Mouse (Mus musculus) common myeloid progenitor, adult 5-6 weeks (primary cell): ENCODE data around the gene Ric1. TPM values are rescaled to one million over a fixed set of nuclear protein-coding genes. Genes with fewer than 3 reads are reported as not detected.
"Not testable (repeated sequence)": the region's sequence is repeated elsewhere in the genome, so short reads cannot be mapped to it uniquely, and the experiment has no call there.

Experiments used
- ATAC-seq: replicated peaks from 2 replicates; pipeline ENCODE4 v1.8.0; 2016; ENCODE audit warnings: low read depth, mild to moderate bottlenecking, moderate TSS enrichment, inconsistent platforms; ENCODE audit not compliant: poor library complexity, severe bottlenecking
- total RNA-seq: library from RNA; stranded (forward); fragments of 200-1000, 187-1606 nt; gene quantifications from 2 replicates; pipeline ENCODE4 v1.2.3, GENCODE M21; 2017

Gene Ric1
- total RNA-seq, 1 experiment from 2014 or later = 26.9 TPM

DNA sequence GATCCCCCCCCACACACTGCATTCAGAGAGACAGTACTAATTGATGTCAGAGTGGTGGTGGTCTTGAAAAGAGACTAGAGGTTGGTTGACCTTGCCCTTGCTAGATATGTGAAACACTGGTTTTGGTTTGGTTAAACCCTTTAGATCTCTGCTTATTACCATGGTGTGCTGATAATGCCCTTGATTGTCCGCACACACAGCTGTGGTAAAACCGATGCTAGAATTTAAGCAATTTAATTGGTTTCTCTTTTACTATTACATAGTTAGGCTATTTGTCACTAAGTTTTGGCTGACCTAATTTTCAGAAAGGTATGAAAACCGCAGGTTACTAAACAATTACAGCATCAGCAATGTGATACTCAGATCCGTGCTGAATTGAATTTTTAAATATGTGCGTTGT is 1.6 kb downstream of the Ric1 start:
- ATAC-seq = no peak

DNA sequence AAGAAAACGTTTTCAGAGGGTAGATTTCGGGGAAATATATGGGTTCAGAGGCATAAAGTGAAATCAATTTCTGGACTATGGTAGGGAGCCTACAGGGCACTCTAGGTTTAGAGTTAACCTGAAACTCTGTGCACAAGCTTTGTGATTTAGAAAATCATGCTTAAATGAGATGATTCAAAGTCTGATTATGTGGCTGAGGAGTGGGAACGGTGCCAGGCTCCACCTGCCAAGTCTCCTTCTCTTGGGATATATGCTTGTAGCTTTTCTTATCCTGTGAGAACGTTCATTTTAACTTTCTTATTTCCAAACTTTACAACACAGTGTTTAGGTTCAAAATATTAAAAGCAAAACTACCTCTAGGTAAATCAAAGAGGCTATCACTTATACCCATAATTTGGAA is 2.5 kb downstream of the Ric1 start:
- ATAC-seq = no peak

DNA sequence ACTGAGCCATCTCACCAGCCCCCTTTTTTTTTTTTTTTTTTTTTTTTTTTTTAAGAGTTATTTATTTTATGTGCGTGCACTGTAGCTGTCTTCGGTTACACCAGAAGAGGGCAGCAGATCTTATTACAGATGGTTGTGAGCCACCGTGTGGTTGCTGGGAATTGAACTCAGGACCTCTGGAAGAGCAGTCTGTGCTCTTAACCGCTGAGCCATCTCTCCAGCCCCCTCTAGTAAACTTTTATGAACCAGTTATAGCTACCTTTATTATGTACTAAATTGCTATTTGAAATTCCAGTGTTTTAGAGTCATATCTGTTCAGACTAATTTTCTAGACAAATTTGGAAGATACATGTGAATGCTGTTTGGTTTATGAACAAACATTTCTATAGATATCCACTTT is 3.5 kb downstream of the Ric1 start:
- ATAC-seq = not testable (repeated sequence)

DNA sequence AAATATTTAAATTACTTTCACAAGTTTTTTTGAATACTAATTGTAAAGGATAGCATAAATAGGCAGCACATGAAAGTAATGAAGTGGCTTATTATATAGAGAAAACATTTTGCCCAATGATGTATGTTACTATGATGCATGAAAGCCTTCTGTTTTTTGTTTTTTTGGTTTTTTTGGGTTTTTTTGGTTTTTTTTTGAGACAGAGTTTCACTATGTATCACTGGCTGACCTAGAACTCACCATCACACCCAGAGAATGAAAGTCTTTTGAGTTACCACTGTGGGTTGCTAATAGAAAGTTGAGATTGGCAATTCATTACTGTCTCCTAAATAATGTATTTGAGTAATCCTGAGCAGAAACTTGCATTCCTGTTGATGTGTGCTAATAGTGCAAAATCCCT is 4.8 kb downstream of the Ric1 start:
- ATAC-seq = no peak

DNA sequence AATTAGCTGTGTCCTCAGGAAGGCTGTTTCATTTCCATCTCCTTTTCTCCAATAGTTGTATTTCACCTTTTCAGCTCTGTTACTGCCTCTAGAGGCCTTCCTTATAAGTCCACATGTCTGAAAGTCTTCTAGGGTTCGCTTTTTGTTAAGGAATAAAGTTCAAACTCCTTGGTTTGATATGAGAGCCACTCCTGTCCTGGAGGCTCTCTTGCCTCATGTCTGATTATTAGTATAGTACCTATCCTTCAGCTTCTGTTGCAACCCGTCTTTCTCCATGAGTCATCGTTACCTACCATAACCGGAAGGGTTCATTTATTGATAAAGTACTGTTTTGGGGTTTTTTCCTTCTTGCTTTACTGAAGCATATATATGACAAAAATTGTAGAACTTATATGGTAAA is 5.2 kb downstream of the Ric1 start:
- no peak for ATAC-seq

DNA sequence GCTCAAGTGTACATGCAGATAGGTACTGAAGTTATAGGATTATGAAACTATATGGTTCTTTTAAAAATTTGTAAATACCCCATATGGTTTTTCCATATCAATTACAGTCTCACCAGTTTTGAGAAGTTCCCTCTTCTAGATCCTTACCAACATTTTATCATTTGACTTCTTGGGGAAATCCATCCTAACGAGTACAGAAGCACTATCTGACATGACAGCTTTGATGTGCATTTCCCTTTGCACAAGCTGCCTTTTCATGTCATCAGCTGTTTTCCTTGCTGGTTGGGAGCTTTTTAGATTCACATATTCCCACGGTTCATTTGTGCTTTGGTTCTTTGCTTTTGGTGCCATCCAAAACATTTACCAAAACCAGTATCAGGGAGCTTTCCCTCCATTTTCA is 6.5 kb downstream of the Ric1 start:
- ATAC-seq = no peak

DNA sequence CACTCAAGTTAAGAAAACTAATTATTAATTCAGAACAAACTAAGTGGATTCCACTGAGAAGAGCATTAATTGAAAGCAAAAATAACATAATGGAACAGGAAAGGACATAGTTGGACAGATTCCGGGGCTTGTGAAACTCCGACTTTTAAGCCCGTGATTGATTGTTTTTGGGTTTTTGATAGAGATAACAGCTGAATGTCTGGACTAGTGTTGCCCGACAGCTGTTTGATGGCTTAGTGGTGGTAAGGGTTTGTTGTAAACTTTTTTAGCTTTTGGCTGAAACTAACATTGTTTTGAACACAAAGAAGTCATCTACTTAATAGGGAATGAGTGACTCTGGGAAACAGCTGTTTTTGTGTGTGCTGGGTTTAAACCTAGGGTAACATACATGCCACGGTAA is 11.9 kb downstream of the Ric1 start:
- no peak for ATAC-seq

DNA sequence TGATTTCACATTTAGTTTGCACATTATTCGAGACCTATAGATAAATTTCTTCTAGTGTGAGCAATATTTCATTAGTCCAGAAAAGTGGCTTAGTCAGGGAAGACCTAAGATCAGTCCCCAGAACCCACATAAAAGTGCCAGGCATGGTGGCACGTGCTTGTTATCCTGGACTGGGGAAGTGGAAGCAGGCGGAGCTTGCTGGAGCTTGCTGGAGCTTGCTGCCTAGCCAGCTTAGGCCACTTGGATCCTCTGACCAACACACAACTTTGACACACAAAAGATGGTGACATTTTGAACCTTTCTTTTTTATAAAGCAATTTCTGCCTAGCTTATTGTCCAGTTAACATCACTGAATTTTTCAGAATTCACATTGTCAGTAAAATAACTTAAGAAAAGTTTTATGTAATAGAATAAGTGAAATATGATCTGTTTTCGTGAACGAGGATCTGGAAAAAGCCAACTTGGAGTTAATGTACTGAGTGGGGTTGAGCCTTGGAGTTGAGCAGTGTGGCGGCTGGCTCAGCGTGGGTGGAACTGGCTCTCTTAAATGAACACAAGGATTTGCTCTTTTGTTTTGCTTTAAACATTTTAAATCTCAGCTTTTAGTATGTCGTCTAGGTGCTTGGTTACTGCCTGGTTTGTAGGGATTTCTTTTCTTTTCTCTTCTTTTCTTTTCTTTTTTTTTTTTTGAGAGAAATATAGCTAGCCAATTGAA is 20.3 kb downstream of the Ric1 start:
- no peak for ATAC-seq

DNA sequence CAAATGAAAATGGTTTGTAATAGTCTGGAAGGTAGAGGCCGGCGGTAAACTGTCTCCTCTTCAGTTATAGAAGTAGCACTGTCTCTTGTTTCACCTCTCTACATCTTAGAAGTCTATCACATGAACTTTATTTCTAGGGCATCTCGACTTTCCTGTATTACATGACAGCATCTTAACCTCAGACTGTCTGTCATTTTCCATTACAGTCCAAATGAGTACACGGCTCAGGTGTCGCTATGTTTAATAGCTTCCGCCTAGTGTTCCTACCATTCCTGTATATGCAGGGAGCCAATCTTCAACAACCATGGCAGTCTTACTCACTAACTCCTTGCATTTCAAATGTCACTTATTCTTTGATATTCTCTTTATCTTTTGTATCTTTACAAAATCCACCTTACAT is 21.9 kb downstream of the Ric1 start:
- ATAC-seq = no peak

DNA sequence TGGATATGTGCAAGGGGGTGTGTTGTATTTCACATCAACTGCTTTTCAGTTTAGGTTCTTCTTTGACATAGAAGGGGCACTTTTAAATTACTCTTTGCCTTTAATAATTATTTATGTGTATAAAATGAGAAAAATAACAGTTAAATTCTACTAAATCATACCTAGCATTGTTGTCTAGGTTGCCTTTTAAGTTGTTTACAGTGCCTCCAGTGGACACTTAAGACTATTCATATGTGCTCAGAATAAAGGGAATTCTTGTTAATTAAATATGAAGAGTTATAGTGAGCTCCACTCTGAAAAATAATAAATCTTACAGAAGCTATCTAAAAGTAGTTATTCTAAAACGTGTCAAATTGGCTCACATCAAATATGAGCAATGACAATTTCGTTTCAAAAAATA is 28.5 kb downstream of the Ric1 start:
- ATAC-seq = no peak

DNA sequence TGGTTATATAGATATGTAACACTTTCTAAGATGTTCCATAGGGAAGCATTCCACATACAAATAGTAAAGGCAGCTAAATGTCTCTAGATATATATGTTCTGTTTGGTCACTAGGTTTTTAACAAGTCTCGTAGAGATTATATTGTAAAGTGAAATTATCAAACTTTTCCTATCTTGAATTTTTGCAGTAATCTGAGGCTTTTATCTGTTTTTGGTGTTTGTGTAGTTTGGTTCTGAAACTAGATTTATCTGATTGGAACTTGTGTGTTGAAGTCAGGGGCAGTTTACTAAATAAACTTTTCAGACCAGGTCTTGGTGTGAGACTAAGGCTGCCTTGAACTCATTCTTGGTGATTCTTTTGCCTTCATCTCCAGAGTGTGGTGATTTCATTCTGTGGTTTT is 29.0 kb downstream of the Ric1 start:
- no peak for ATAC-seq

DNA sequence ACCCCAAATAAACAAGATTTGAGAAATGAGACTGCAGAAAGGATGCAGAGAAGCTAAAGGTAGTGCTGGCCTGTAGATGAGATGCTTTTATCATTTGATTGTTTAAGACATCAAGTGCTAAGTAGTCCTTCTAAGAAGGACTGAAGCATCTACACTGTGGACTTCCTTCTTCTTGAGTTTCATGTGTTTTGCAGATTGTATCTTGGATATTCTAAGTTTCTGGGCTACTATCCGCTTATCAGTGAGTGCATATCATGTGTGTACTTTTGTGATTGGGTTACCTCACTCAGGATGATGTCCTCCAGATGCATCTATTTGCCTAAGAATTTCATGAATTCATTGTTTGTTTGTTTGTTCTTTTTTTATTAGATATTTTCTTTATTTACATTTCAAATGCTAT is 29.9 kb downstream of the Ric1 start:
- not testable (repeated sequence) for ATAC-seq

DNA sequence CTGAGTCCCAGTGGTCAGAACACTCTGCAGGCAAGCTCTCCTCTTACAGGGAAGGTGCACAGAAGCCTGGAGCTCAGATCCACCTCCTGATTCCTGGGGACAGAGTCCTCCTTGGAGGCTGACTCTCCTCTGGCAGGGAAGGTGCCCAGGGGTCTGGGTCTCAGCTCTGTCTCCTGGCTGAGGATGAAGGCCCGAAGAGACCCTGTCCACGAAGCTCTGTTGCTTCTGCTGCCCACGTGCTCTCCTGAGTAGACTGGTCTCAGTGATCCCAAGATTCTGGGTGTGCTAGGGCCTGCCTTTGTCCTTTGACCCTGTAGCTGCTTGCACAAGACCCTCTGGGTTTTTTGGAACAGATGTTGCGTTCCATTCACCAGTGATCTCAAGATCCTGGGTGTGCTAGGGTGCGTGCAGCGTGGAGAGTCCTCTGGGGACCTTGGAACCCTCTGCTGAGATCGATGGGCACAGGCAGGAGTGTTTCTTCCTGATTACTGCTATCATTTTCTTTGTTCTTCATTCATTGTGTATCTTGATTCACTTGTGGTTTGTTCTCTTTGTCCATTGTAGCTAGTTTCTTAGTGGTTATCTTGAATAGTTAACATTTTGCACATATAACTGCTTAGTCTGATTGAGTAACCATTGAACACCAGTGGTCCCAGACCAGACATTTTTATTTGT is 35.2 kb downstream of the Ric1 start:
- not testable (repeated sequence) for ATAC-seq

DNA sequence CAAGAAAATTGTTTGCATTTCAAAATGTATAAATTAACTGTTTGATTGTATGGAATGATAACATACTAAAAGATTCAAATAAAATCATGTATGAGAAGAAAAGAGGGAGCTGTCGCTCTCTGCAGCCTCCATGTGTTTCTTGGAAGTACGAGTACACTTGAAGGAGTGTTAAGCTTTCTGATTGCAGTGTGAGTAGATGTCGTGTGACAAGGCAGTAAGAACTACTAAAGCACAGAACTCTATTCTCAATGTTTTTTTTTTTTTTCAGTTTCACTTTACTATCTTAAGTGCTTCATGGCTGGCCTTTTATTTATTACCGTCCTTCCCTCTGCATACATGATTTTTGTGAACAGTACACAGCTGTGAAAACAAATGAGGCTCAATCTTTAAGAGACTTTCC is 40.1 kb downstream of the Ric1 start:
- no peak for ATAC-seq

DNA sequence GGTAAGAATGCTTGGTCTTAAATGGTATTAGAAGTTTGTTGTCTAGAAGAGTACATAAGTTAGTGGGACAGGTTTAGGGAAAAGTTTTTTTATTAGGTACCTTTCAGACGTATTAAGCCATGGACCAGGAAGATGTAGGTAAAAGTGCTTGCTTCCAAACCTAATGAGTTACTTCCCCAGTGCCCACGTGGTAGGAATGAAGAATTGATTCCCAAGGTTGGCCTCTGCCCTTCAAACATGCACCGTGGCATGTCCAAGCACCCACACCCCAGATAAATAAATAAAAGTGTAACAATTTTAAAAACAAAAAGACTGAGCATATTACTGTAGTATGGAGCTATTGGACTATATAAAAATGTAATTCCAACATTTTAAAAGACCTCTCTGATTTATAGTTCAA is 40.5 kb downstream of the Ric1 start:
- no peak for ATAC-seq

DNA sequence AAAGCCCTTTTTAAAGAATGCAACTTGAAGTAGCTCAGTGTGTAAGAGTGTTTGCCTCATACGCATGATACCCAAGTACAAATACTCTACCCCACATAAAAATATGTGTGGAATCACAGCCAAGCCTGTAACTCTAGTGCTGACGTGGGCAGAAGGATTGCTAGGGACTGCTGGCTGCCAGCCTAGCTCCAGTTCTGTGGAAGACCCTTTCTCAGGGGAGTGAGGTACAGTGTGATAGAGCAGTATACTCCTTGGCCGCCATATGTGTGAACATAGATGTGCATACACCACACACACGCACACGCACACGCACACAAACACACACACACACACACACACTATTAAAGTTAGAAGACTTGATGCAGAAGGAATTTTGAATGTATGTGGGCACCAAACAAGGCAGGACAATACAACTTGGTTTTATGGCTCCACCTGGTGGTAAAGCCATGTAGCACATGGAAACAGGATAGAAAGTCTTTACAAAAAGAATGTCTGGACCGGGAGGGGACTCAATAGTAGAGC is 41.2 kb downstream of the Ric1 start:
- peak; percentile 71 for ATAC-seq

DNA sequence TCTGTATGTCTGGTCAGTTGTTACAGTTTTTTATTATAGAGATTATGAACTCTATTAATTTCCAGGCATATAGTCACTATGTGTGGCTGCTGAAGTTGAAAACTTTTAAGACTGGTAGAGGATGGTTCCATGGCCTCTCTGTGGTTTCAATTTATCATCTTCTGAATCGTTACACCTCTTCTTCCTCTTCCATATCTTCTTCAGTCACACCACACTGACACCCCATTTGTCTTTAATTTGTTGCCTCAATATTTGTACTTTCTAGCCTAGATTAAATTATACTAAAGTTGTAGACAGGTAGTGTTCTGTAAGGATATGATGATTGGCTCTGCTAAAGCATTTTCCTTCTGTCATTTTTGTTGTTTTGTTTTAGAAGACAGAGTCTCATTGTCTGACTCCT is 44.4 kb downstream of the Ric1 start:
- no peak for ATAC-seq

DNA sequence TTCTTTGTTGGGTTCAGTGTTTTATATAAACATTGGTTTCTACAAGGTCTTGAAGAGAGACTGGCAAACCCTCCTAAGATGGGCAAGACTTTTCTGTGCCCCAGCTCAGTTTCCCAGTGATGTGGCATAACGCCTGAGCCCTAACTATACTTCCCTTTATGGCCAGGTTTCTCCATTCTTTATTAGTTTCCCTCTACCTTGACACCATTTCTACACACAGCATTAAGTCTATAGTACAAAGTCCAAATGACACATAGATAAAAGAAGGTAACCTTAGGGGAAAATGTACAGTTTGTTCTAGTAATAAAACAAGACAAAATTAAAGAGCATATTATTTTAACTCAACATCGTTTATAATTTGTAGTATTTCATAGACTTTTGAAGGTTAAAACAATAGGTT is 60.4 kb downstream of the Ric1 start:
- no peak for ATAC-seq

DNA sequence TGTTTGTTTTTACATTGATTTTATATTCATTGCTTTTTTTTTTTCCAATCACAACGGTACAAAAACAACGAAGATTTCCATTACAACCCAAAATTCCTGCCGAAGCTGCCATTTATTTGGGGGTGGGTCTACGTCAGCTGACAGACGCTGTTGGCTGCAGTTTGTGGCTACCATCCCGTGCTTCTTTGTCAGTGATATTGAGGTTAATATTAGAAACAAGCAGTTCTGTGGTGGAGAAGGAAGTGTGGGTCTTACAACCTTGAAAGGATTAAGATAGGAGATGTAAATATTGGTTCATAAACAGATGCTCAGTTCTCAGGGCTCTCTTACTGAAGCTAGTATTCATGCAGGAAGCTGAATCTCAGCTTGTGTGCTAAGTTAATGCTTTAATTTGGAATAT is 61.7 kb downstream of the Ric1 start:
- no peak for ATAC-seq

DNA sequence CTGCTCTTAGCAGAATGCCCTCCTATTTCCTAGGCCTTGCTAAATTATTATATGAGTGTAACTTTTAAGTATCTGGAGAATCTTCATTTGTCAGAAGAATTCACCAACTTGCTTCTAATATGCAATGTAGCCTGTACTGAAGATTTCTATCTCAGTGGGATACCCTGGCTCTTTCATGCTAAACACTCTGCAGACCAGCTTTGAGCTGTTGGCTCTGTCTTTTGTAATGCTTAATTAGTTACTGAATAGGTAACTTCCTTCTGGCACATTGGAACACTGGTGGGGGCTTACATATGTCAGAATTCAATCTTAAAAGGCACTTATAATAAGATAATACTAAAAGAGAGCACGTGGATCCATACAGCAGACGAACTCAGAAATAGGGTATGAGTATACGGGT is 71.7 kb downstream of the Ric1 start:
- not testable (repeated sequence) for ATAC-seq

DNA sequence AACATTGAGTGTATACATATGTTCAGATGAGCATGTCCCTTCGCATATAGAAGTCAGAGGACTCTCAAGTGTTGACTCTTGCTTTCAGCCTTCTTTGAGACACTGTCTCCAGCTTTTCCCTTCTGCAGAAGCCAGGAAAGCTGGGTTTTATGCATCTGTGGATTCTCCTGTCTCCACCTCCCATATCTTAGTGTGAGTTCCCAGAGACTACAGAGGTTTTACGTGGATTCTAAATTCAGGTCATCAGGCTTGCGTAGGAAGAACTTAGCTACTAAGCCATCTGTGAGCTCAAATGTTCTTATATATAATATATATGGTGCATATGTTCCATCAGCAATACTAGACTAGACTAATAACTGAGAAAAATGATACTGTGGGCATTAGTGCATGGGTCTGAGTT is 74.2 kb downstream of the Ric1 start:
- ATAC-seq = no peak

DNA sequence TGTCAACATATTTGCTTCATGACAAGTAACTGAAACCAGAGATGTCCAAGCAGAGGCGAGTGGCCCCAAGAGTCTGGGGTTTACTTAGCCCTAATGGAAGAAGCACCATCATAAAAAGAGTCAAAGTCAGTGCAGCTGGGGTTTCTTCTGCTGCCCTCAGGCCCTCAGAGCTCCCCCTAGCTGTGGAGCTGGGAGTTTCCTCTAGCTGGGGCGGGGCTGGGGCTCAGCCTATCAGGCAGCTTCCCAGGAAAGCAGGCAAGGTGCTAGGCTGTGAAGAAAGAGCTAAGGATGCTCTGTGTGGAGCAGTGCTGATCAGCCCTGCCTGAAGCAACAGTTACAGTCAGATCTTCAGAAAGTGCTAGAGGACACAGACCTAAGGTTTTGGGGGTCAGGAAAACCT is 74.9 kb downstream of the Ric1 start:
- peak; percentile 62; the same call in 1 of the 2 replicates for ATAC-seq
